Mouse (Mus musculus) liver, adult 2 months (tissue): ENCODE data around the gene Txnrd2. TPM values are rescaled to one million over a fixed set of nuclear protein-coding genes. Genes with fewer than 3 reads are reported as not detected.

Experiments
- DNase-seq: peaks from one replicate; pipeline ENCODE4 v3.0.0-alpha.2; 2011; ENCODE audit warnings: low read depth, low spot score; ENCODE audit errors: extremely low read depth
- H3K27ac ChIP-seq: fragments of 200-500 bp; replicated peaks from 2 replicates; pipeline ENCODE4 v1.5.1; 2012; ENCODE audit warnings: low read depth, mild to moderate bottlenecking, control low read depth, inconsistent platforms, low read length; ENCODE audit not compliant: insufficient read depth
- H3K27me3 ChIP-seq: fragments of 200-500 bp; 2 replicates; pipeline ENCODE4 v1.6.1; 2012; ENCODE audit warnings: mild to moderate bottlenecking, moderate library complexity, low read length, inconsistent platforms; ENCODE audit not compliant: control insufficient read depth, insufficient read depth
- H3K36me3 ChIP-seq: fragments of 200-500 bp; 2 replicates; pipeline ENCODE4 v1.6.1; 2012; ENCODE audit warnings: low read length, inconsistent platforms; ENCODE audit not compliant: control insufficient read depth, insufficient read depth
- H3K4me1 ChIP-seq: fragments of 200-500 bp; 2 replicates; pipeline ENCODE4 v1.6.1; 2011; ENCODE audit warnings: low read length; ENCODE audit not compliant: control insufficient read depth, insufficient read depth
- H3K4me3 ChIP-seq: fragments of 200-500 bp; 2 replicates; pipeline ENCODE4 v1.5.1; 2011; ENCODE audit warnings: low read depth, mild to moderate bottlenecking, control low read depth, low read length, moderate library complexity; ENCODE audit not compliant: insufficient read depth
- H3K79me2 ChIP-seq: fragments of 200-500 bp; 2 replicates; pipeline ENCODE4 v1.6.1; 2012; ENCODE audit warnings: inconsistent platforms, mild to moderate bottlenecking, low read length, moderate library complexity; ENCODE audit not compliant: control insufficient read depth, insufficient read depth
- H3K9ac ChIP-seq: fragments of 200-500 bp; 2 replicates; pipeline ENCODE4 v1.6.1; 2012; ENCODE audit warnings: low read depth, mild to moderate bottlenecking, control low read depth, inconsistent platforms, low read length
- CTCF ChIP-seq: fragments of 200-500 bp; IDR thresholded peaks from 2 replicates; pipeline ENCODE4 v1.5.1; 2011; ENCODE audit warnings: low read depth, low read length, control low read depth
- POLR2A ChIP-seq: fragments of 200-500 bp; IDR thresholded peaks from 2 replicates; pipeline ENCODE4 v1.6.1; 2011; ENCODE audit warnings: low read length, control low read depth; ENCODE audit not compliant: insufficient read depth; ENCODE audit errors: extremely low read depth
- WGBS: fragments of 180-500 bp; shearing (Covaris S2); methylation state at CpG from one replicate; pipeline ENCODE4 v1.1.7; 2018; 5-methylcytosine and 5-hydroxymethylcytosine counted together
- polyA plus RNA-seq: library from polyadenylated mRNA; depleted of rRNA; stranded (reverse); fragments of >200 nt; gene quantifications from 2 replicates; pipeline ENCODE4 v1.2.3, GENCODE M21; 2012
- total RNA-seq: library from RNA; depleted of rRNA; stranded (reverse); fragments of >200 nt; gene quantifications from 2 replicates; pipeline ENCODE4 v1.2.3, GENCODE M21; 2014

Txnrd2 gene
- total and polyA plus RNA-seq, 2 experiments = 23.9 to 46.6 TPM

- Histone ChIP-seq H3K27me3 (no peaks in the 10 kb centered on the region), H3K27ac (peak overlapping the region; percentile 75), H3K36me3 (peaks cover 20% of the 10 kb centered on the region), H3K4me1 (peaks cover 56% of the 10 kb centered on the region), H3K9ac (peak overlapping the region; percentile 29; the same call in 1 of the 2 replicates), H3K4me3 (no peak overlapping the region), H3K79me2 (peaks cover 11% of the 10 kb centered on the region; the same call in 1 of the 2 replicates)
- WGBS = 50% methylated on average over 1 of the region's 1 CpGs
- no peak for TF ChIP-seq POLR2A
- no peak for TF ChIP-seq CTCF
- no peak for DNase-seq
Observed at GRCm38 (mm10) chr16:18419603-18420026, 6.6 kb upstream of the Txnrd2 start.

- no peak for DNase-seq
- Histone ChIP-seq H3K27ac (peak overlapping the region; percentile 35), H3K4me1 (peaks cover 49% of the 10 kb centered on the region)
Observed at GRCm38 (mm10) chr16:18420571-18420970, 5.6 kb upstream of the Txnrd2 start.

GRCm38 (mm10) chr16:18423203-18423914 lies 2.8 kb upstream of the Txnrd2 start:
- Histone ChIP-seq H3K4me1 (peaks cover 39% of the 10 kb centered on the region), H3K9ac (peak overlapping the region; percentile 89)
- TF ChIP-seq CTCF (no peak), POLR2A (no peak)

More at GRCm38 (mm10) chr16:18420571-18420970, 5.6 kb upstream of the Txnrd2 start:
- Histone ChIP-seq H3K9ac (0 out of 2 replicates have a peak overlapping the region, but pooled peaks have one; percentile 9), H3K36me3 (peaks cover 20% of the 10 kb centered on the region), H3K4me3 (no peak overlapping the region), H3K27me3 (no peaks in the 10 kb centered on the region), H3K79me2 (peaks cover 16% of the 10 kb centered on the region; the same call in 1 of the 2 replicates)
- WGBS = 55% methylated on average over 3 of the region's 3 CpGs
- TF ChIP-seq POLR2A (no peak), CTCF (no peak)

DNA sequence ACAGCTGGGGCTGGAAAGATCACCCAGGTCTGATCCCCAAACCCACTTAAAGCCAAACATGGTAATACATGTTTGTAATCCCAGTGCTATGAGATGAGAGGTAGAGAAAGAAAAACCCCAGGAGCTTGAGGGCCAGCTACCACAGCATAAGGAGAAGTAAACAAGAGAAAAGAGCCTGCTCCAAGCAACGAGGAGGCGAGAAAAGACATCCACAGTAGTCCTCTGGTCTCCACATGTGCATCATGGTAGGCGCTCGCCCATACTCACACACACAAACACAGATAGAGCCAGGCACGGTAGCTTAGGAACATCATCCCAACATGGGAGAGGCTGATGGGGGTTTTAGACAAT lies 2.3 kb upstream of the Txnrd2 start:
- H3K27ac ChIP-seq = peak overlapping the region; percentile 96
- 38% methylated on average over 5 of the region's 5 CpGs for WGBS

More at GRCm38 (mm10) chr16:18423203-18423914, 2.8 kb upstream of the Txnrd2 start:
- Histone ChIP-seq H3K27me3 (no peaks in the 10 kb centered on the region), H3K36me3 (peaks cover 20% of the 10 kb centered on the region), H3K79me2 (peaks cover 25% of the 10 kb centered on the region; the same call in 1 of the 2 replicates), H3K4me3 (peak overlapping the region; percentile 11; the same call in 1 of the 2 replicates), H3K27ac (peak overlapping the region; percentile 96)
- WGBS = 64% methylated on average over 7 of the region's 7 CpGs
- DNase-seq = peak; percentile 53

DNA sequence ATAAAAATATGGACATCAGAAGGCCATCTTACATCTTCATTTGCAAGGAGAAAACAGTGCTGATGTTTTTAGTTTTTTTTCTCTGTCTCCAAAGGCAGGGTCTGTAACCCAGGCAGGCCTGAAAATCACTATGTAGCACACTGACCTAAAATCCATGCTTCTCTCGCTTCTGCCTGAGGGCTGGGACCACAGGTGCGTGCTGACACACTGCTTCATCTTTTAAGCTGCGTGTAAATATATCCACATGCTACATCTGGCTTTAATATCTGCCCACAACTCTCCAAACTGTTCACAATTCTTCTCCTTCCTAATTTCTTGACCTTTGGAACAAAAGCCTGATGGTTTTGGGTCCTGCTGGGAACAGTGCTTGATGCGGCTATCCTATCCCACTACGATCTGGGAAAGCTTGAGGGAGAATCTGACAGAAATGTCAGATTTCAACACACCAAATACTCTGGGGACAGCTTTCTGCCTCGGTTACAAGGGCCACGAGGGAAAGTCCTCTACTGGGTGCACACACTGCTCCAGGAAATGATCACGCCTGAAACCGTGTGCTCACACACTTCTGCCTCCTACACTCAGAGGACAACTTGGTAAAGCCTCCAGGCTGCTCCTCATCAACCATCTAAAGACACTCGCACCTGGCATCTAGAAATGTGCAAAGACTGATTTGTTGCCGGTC lies 1.7 kb upstream of the Txnrd2 start:
- Histone ChIP-seq H3K4me3 (peak overlapping the region; percentile 53), H3K79me2 (peaks cover 25% of the 10 kb centered on the region; the same call in 1 of the 2 replicates), H3K36me3 (peaks cover 20% of the 10 kb centered on the region), H3K27ac (peak overlapping the region; percentile 96), H3K4me1 (peaks cover 38% of the 10 kb centered on the region), H3K9ac (peak overlapping the region; percentile 89), H3K27me3 (no peaks in the 10 kb centered on the region)
- peak; percentile 74 for DNase-seq
- TF ChIP-seq CTCF (no peak), POLR2A (no peak)
- WGBS = 16% methylated on average over 11 of the region's 11 CpGs

More for the DNA sequence above, 2.3 kb upstream of the Txnrd2 start:
- peaks cover 25% of the 10 kb centered on the region; the same call in 1 of the 2 replicates for H3K79me2 ChIP-seq
- DNase-seq = no peak
- peak overlapping the region; percentile 89 for H3K9ac ChIP-seq
- TF ChIP-seq CTCF = no peak
- no peak for TF ChIP-seq POLR2A
- H3K36me3 ChIP-seq = peaks cover 20% of the 10 kb centered on the region
- H3K27me3 ChIP-seq = no peaks in the 10 kb centered on the region
- H3K4me1 ChIP-seq = peaks cover 39% of the 10 kb centered on the region
- H3K4me3 ChIP-seq = peak overlapping the region; percentile 38
